Mouse (Mus musculus): ENCODE results near the gene Olfr317.
"Not testable (repeated sequence)": the region's sequence is repeated elsewhere in the genome, so short reads cannot be mapped to it uniquely, and the experiment has no call there.

The Olfr317 gene

GRCm38 (mm10) chr11:58738792-58739262 lies at the start of gene Olfr317:
Olfr317 (minus strand) TSS chr11:58739212.
- no peak for DNase-seq (ENCODE audit: low read depth, low spot score)

GRCm38 (mm10) chr11:58788346-58788745 lies 49.3 kb upstream of the Olfr317 start:
- DNase-seq (ENCODE audit: low read depth, low spot score): no peak

- no peak for DNase-seq (ENCODE audit: low read depth, low spot score)
These were observed 48.6 kb upstream of the Olfr317 start for GRCm38 (mm10) chr11:58787651-58788050.

DNA sequence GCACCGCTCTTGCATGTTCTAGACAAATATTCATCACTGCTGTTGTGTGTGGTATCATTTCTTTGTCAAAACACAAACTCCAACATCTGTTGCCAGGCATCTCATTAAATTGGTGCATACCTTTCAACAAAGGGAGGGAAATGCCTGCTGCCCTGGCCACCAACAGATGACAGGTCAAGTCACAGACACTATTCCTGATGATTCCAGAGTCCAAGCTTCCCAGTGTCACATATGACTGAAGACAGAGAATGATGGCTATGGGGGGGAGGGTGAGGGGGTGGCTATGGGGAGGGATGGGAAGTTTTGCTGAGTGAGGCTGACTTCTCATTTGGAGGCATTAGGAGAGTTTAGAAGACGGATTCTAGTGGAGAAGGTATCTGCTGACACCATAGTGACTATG lies 45.2 kb upstream of the Olfr317 start:
- DNase-seq (ENCODE audit: low read depth, low spot score): no peak

GRCm38 (mm10) chr11:58782480-58783089 lies 43.6 kb upstream of the Olfr317 start, which contains the start of gene Olfr314:
Olfr314 (plus strand) TSS chr11:58782952.
- no peak for DNase-seq (ENCODE audit: low read depth, low spot score)

DNA sequence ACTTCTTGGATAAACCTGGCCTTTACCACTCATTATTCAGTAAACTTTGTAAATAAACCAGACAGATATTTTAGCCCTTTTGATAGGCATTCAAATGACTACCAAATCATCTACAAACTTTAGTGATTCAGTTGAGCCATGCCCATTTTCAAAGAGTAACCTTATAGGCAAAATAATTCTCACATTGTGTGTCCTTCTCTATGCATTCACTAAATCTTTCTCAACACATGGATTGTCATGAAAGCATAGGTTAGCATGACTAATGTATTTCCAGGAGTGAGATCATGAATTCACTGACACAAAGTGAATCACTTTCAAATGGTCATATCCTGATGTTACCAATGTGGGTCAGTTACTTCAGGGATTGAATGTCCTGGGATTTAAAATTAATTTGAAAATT lies 33.9 kb upstream of the Olfr317 start, which contains the start of gene Olfr315:
Olfr315 (plus strand) TSS at position 301 of the 400 bp plus-strand sequence.
- no peak for DNase-seq (ENCODE audit: low read depth, low spot score)

DNA sequence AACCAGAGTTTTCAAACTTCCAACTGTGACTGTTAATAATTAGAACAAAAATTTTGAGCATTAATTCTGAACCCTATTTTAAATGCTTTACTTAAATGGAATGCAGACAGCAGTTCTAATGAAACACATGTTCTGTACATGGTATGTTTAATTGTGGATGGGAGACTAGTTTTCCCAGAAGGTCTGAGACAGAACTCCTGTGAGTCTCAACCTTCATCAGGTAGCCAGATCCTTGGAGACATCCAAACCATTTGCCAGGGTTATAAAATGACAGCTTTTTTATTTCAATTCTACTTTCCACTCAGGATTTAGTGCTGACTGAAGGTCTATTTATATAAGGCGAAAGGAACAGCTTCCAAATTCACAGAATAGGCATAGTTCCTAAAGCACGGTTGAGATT lies 13.4 kb upstream of the Olfr317 start, which contains the start of gene Olfr316:
Olfr316 (plus strand) TSS at position 301 of the 400 bp plus-strand sequence.
- no peak for DNase-seq (ENCODE audit: low read depth, low spot score)

DNA sequence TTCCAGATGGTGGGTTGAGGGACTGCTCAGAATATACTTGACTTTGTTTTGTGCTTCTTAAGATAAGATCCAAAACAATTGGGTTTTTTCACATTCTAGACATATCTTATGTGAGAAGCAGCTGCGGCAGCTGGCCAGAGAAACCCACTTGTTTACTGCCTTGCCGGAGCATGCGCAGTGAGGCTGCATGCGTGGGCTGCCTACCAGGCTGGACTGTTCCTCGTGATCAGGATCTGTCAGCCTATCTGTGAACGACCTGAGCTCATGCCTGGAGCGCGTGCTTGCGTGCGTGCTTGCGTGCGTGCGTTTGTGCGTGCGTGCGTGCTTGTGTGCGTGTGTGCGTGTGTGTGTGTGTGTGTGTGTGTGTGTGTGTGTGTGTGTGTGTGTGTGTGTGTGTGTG lies 12.1 kb upstream of the Olfr317 start:
- DNase-seq (ENCODE audit: low read depth, low spot score): not testable (repeated sequence)

GRCm38 (mm10) chr11:58733372-58733771 lies 5.6 kb downstream of the Olfr317 start:
- no peak for DNase-seq (ENCODE audit: low read depth, low spot score)

DNA sequence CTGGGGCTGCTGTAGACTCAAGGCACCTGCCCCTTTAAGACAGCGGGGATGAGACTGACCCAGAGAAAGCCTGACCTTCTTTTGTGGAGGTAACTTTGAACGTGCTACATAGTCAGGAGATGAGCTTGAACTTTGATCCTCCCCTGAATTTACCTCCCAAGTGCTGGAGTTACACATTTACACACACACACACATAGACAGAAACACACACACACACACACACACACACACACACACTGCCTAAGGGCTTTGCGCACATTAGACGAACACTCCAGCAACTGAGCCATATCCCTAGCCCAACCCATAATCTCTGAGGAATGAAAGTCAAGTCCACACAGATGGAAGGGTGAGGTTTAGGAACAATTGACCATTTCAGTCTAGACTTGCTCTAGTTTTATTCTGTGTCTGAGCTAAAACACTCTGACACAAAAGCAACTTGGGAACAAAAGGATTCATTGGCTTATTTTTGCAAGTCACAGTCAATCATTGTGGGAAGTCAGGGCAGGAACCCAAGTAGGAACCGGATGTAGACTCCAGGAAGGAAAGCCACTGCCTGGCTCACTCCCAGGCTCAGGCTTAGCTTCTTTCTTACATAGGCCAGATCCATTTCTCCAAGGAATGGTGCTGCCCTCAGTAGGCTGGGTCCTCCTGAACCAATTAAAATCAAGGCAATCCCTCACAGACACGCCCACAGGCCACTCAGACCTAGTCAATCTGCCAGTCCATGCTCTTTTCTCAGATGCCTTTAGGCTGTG lies 10.9 kb downstream of the Olfr317 start:
- DNase-seq (ENCODE audit: low read depth, low spot score): not testable (repeated sequence)

DNA sequence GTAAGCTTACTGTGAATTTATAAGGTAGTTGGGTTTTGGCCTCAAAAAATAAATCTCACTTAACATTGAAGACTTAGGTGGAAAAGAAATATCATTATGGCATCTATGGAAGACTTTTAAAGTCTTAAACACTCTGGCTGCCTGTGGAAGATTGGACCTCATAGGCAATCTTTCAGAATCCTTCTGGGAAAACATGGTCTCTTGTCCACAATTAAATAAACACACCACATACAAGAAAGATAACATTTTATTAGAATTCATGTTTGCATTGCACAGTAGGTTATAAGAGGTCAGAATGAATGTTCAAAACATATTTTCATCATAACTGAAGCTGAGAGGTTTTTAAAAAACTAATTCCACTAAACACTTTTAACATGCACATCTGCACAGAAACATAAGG lies 15.1 kb downstream of the Olfr317 start, which contains the start of gene Olfr318:
Olfr318 (minus strand) TSS at position 101 of the 400 bp plus-strand sequence.
- DNase-seq (ENCODE audit: low read depth, low spot score): no peak

DNA sequence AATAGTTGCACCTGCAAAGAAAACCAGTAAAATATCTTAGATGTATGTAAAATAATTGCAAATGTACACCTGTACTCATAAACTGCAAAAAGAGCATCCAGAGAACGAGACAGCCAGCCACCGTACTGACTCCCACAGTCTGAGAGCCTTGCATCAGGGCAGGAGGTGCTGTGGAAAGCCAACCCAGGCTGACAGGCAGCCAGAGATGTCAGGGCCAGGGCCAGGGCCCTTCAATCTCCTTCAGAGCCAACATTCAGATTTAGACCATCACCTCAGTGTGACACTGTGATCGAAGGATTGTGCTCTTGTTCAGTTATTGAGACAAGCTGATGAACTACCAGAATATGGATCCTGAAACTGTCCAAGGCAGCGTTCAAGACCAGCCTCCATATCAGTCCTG lies 19.3 kb downstream of the Olfr317 start:
- no peak for DNase-seq (ENCODE audit: low read depth, low spot score)

DNA sequence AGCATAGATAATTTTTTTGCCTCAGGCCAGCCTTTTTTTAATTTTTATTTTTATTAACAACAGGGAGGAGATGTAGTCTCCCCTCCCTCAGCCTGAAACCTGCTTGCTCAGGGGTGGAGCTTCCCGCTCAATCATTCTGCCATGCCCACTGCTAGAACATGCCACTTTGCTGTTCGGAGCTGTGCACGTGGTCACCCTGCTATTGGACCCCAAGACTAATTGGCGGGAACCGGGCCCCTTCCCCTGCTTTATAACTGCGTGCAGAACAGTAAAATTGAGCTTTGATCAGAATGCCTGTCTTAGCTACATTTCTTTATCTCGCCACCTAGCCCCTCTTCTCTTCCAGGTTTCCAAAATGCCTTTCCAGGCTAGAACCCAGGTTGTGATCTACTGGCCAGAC lies 21.3 kb downstream of the Olfr317 start:
- not testable (repeated sequence) for DNase-seq (ENCODE audit: low read depth, low spot score)

DNA sequence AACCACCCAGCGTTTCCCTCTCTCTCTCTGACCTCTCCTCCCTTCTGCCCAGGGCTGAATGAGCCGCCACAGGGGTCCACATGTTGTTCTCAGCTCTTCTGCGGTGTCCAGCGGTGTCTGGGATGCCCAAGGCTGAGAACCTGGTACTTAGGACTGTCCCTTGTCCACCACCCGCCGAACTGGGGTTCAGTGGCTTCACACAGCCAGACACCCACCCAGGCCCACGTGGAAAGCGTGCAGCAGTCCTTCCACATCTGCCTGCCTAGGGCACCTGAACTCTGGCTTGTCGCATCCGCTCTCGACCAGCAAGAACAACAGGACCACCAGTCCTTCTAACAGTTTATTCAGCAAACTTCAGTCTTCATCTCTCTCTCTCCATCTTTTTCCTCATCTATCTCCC lies 29.9 kb downstream of the Olfr317 start:
- DNase-seq (ENCODE audit: low read depth, low spot score): no peak

GRCm38 (mm10) chr11:58698862-58699261 lies 40.1 kb downstream of the Olfr317 start, which contains the start of gene Olfr319:
Olfr319 (plus strand) TSS chr11:58699162.
- no peak for DNase-seq (ENCODE audit: low read depth, low spot score)
